Mouse (Mus musculus) lung, postnatal 0 days (tissue): ENCODE measurements around the gene Glyatl3. TPM values are rescaled to one million over a fixed set of nuclear protein-coding genes. Genes with fewer than 3 reads are reported as not detected.

Experiments used
- ATAC-seq: fragments of 200-750 bp; cut with Nextera tagmentation; 2 replicates; pipeline ENCODE4 v1.8.0; 2017; ENCODE audit warnings: moderate library complexity
- DNase-seq: peaks from one replicate; pipeline ENCODE4 v3.0.0-alpha.2; 2016; ENCODE audit warnings: low spot score
- H3K27ac ChIP-seq: fragments of 300-500 bp; sonication (generic); 2 replicates; pipeline ENCODE4 v1.5.1; 2014; ENCODE audit warnings: antibody characterized with exemption, mild to moderate bottlenecking, low read length, mixed read lengths
- H3K27me3 ChIP-seq: fragments of 300-500 bp; sonication (generic); replicated peaks from 2 replicates; pipeline ENCODE4 v1.6.1; 2014; ENCODE audit warnings: low read length, mixed read lengths; ENCODE audit not compliant: insufficient read depth
- H3K36me3 ChIP-seq: fragments of 300-500 bp; sonication (generic); 2 replicates; pipeline ENCODE4 v1.6.1; 2014; ENCODE audit warnings: low read length, mixed read lengths; ENCODE audit not compliant: insufficient read depth
- H3K4me1 ChIP-seq: fragments of 300-500 bp; sonication (generic); 2 replicates; pipeline ENCODE4 v1.6.1; 2014; ENCODE audit warnings: antibody characterized with exemption, low read depth, low read length, mixed read lengths; ENCODE audit not compliant: insufficient read depth
- H3K4me2 ChIP-seq: fragments of 300-500 bp; sonication (generic); replicated peaks from 2 replicates; pipeline ENCODE4 v1.6.1; 2014; ENCODE audit warnings: low read depth, mild to moderate bottlenecking, low read length, moderate library complexity, mixed read lengths
- H3K4me3 ChIP-seq: fragments of 300-500 bp; sonication (generic); 2 replicates; pipeline ENCODE4 v1.5.1; 2014; ENCODE audit warnings: low read depth, low read length
- H3K9ac ChIP-seq: fragments of 300-500 bp; sonication (generic); replicated peaks from 2 replicates; pipeline ENCODE4 v1.6.1; 2014; ENCODE audit warnings: low read depth, mild to moderate bottlenecking
- H3K9me3 ChIP-seq: fragments of 300-500 bp; sonication (generic); 2 replicates; pipeline ENCODE4 v1.6.1; 2016; ENCODE audit warnings: low read length, mixed read lengths
- CTCF ChIP-seq: IDR thresholded peaks from 2 replicates; pipeline ENCODE4 v1.5.1; 2016; ENCODE audit warnings: antibody characterized with exemption, mild to moderate bottlenecking
- EP300 ChIP-seq: IDR thresholded peaks from 2 replicates; pipeline ENCODE4 v1.6.1; 2016; ENCODE audit warnings: antibody characterized with exemption, mild to moderate bottlenecking, control low read depth
- WGBS: fragments of 180-500 bp; shearing (Covaris S2); extraction: QIAGEN DNeasy Blood & Tissue Kit; methylation state at CpG from one replicate; pipeline ENCODE4 v1.1.7; 2014; 5-methylcytosine and 5-hydroxymethylcytosine counted together
- polyA plus RNA-seq: library from polyadenylated mRNA; unstranded; fragments of >200 nt; fragmentation: Nextera tagmentation; extraction: Ambion mirVana; gene quantifications from 2 replicates; pipeline ENCODE4 v1.2.1, GENCODE M21; 2015

Gene Glyatl3
- polyA plus RNA-seq, 1 experiment from 2014 or later, result not detected

- DNase-seq (no peak), ATAC-seq (no peak)
- Histone ChIP-seq H3K4me2 (no peak overlapping the region), H3K9me3 (no peaks in the 10 kb centered on the region), H3K27me3 (no peaks in the 10 kb centered on the region), H3K36me3 (no peaks in the 10 kb centered on the region), H3K4me3 (no peak overlapping the region), H3K27ac (no peak overlapping the region), H3K9ac (no peak overlapping the region), H3K4me1 (peaks cover 5% of the 10 kb centered on the region; the same call in 1 of the 2 replicates)
- TF ChIP-seq CTCF (no peak), EP300 (no peak)
- 87% methylated on average over 6 of the region's 6 CpGs for WGBS
Measured at GRCm38 (mm10) chr17:40882172-40882571, 32.0 kb downstream of the Glyatl3 start.

- Histone ChIP-seq H3K9ac (peak within 1 kb of the TSS; percentile 64), H3K27ac (peak within 1 kb of the TSS; percentile 78), H3K4me2 (peak within 1 kb of the TSS; percentile 75), H3K9me3 (no peaks in the 10 kb centered on the region), H3K27me3 (no peaks in the 10 kb centered on the region), H3K4me3 (peak within 1 kb of the TSS; percentile 84), H3K36me3 (no peaks in the 10 kb centered on the region), H3K4me1 (peaks cover 5% of the 10 kb centered on the region; the same call in 1 of the 2 replicates)
- WGBS, result 2% methylated on average over 40 of the region's 40 CpGs
- ATAC-seq, result peak; percentile 88
- DNase-seq, result peak; percentile 72
- TF ChIP-seq EP300 (no peak), CTCF (no peak; the same call in 1 of the 2 replicates)
Measured at GRCm38 (mm10) chr17:40879924-40880691, 34.0 kb downstream of the Glyatl3 start, which contains the start of gene 9130008F23Rik. TSS of gene 9130008F23Rik (minus strand) at chr17:40880559.

GRCm38 (mm10) chr17:40879528-40879923 is 34.6 kb downstream of the Glyatl3 start:
- H3K9me3 ChIP-seq, result no peaks in the 10 kb centered on the region
- DNase-seq (no peak), ATAC-seq (no peak)
- peak overlapping the region; percentile 78 for H3K27ac ChIP-seq
- H3K27me3 ChIP-seq, result no peaks in the 10 kb centered on the region
- WGBS, result 7% methylated on average over 6 of the region's 6 CpGs
- TF ChIP-seq CTCF, result no peak
- no peak for TF ChIP-seq EP300
- peaks cover 5% of the 10 kb centered on the region; the same call in 1 of the 2 replicates for H3K4me1 ChIP-seq
- no peaks in the 10 kb centered on the region for H3K36me3 ChIP-seq
- H3K9ac ChIP-seq, result peak overlapping the region; percentile 64
- H3K4me3 ChIP-seq, result peak overlapping the region; percentile 84
- H3K4me2 ChIP-seq, result peak overlapping the region; percentile 75

- no peak overlapping the region for H3K4me3 ChIP-seq
- TF ChIP-seq CTCF, result no peak
- no peak for TF ChIP-seq EP300
- DNase-seq, result no peak
- no peak overlapping the region for H3K9ac ChIP-seq
- peaks cover 5% of the 10 kb centered on the region; the same call in 1 of the 2 replicates for H3K4me1 ChIP-seq
- WGBS, result 21% methylated on average over 3 of the region's 3 CpGs
- no peaks in the 10 kb centered on the region for H3K9me3 ChIP-seq
- no peaks in the 10 kb centered on the region for H3K27me3 ChIP-seq
- ATAC-seq, result no peak
- H3K36me3 ChIP-seq, result no peaks in the 10 kb centered on the region
- 0 out of 2 replicates have a peak overlapping the region, but pooled peaks have one; percentile 5 for H3K27ac ChIP-seq
- peak overlapping the region; percentile 75 for H3K4me2 ChIP-seq
Measured at GRCm38 (mm10) chr17:40877741-40878140, 36.4 kb downstream of the Glyatl3 start.

- no peak overlapping the region for H3K4me2 ChIP-seq
- no peak overlapping the region for H3K27ac ChIP-seq
- H3K27me3 ChIP-seq, result no peaks in the 10 kb centered on the region
- H3K36me3 ChIP-seq, result no peaks in the 10 kb centered on the region
- peaks cover 5% of the 10 kb centered on the region; the same call in 1 of the 2 replicates for H3K4me1 ChIP-seq
- no peak overlapping the region for H3K9ac ChIP-seq
- H3K9me3 ChIP-seq, result no peaks in the 10 kb centered on the region
- no peak overlapping the region for H3K4me3 ChIP-seq
- no peak for TF ChIP-seq EP300
- no peak for TF ChIP-seq CTCF
- 96% methylated on average over 1 of the region's 1 CpGs for WGBS
- ATAC-seq, result no peak
- DNase-seq, result no peak
Measured at GRCm38 (mm10) chr17:40875568-40875967, 38.6 kb downstream of the Glyatl3 start.

GRCm38 (mm10) chr17:40874701-40875100 is 39.4 kb downstream of the Glyatl3 start:
- H3K4me3 ChIP-seq, result no peak overlapping the region
- DNase-seq (no peak), ATAC-seq (no peak)
- no peak overlapping the region for H3K4me2 ChIP-seq
- no peaks in the 10 kb centered on the region for H3K27me3 ChIP-seq
- H3K9me3 ChIP-seq, result no peaks in the 10 kb centered on the region
- no peak overlapping the region for H3K27ac ChIP-seq
- no peak overlapping the region for H3K9ac ChIP-seq
- 69% methylated on average over 3 of the region's 3 CpGs for WGBS
- peaks cover 5% of the 10 kb centered on the region; the same call in 1 of the 2 replicates for H3K4me1 ChIP-seq
- no peaks in the 10 kb centered on the region for H3K36me3 ChIP-seq
- TF ChIP-seq CTCF (no peak), EP300 (no peak)
